Mouse (Mus musculus) lung, embryonic 15.5 days (tissue): Measurements from ENCODE around the gene Ceacam12. TPM values are rescaled to one million over a fixed set of nuclear protein-coding genes. Genes with fewer than 3 reads are reported as not detected.
"Not testable (repeated sequence)": the region's sequence is repeated elsewhere in the genome, so short reads cannot be mapped to it uniquely, and the experiment has no call there.

Experiments used
- ATAC-seq: fragments of 200-750 bp; cut with Nextera tagmentation; 2 replicates; pipeline ENCODE4 v1.8.0; 2017; ENCODE audit warnings: moderate number of reproducible peaks, borderline replicate concordance; ENCODE audit not compliant: low FRiP score, low TSS enrichment; ENCODE audit errors: extremely low read depth
- H3K27ac ChIP-seq: fragments of 300-500 bp; sonication (generic); 2 replicates; pipeline ENCODE4 v1.5.1; 2015; ENCODE audit warnings: moderate library complexity, mild to moderate bottlenecking, inconsistent platforms
- H3K27me3 ChIP-seq: fragments of 300-500 bp; sonication (generic); 2 replicates; pipeline ENCODE4 v1.6.1; 2015; ENCODE audit warnings: inconsistent platforms
- H3K36me3 ChIP-seq: fragments of 300-500 bp; sonication (generic); 2 replicates; pipeline ENCODE4 v1.6.1; 2015; ENCODE audit warnings: inconsistent platforms
- H3K4me1 ChIP-seq: fragments of 300-500 bp; sonication (generic); 2 replicates; pipeline ENCODE4 v1.6.1; 2015; ENCODE audit warnings: inconsistent platforms
- H3K4me2 ChIP-seq: fragments of 300-500 bp; sonication (generic); 2 replicates; pipeline ENCODE4 v1.6.1; 2015; ENCODE audit warnings: inconsistent platforms, mild to moderate bottlenecking, moderate library complexity
- H3K4me3 ChIP-seq: fragments of 300-500 bp; sonication (generic); 2 replicates; pipeline ENCODE4 v1.5.1; 2015; ENCODE audit warnings: mild to moderate bottlenecking, inconsistent platforms
- H3K9ac ChIP-seq: fragments of 300-500 bp; sonication (generic); 2 replicates; pipeline ENCODE4 v1.6.1; 2015; ENCODE audit warnings: inconsistent platforms
- H3K9me3 ChIP-seq: fragments of 300-500 bp; sonication (generic); 2 replicates; pipeline ENCODE4 v1.6.1; 2016; ENCODE audit warnings: inconsistent platforms
- WGBS: fragments of 180-500 bp; shearing (Covaris S2); methylation state at CpG from one replicate; pipeline ENCODE4 v1.1.7; 2015; 5-methylcytosine and 5-hydroxymethylcytosine counted together
- microRNA-seq: library from miRNA; unstranded; fragments of <30 nt; microRNA quantifications from one replicate; pipeline ENCODE4, GENCODE M21; 2016
- polyA plus RNA-seq: library from polyadenylated mRNA; unstranded; fragments of >200 nt; fragmentation: Nextera tagmentation; extraction: Ambion mirVana; gene quantifications from 2 replicates; pipeline ENCODE4 v1.2.1, GENCODE M21; 2015

Gene Ceacam12
- polyA plus RNA-seq = not detected in 2 replicates

DNA sequence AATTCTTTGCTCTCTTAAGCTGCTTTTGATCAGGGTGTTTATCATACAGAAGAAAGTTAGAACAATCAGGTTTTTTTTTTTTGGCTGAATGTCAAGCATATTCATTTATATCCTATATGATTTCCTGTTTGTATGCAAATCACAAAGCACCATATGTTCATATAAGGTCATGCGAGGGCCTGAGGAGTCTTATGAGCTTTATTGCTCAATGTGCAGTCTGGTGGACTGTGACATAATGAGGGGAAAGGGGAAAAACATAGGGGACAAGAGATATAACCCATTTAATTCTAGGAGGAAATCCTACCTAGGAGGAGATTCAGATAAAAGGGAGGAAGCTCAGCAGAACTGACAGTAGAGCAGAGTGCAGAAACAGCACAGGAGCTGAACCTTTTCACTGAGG, at the start of gene Ceacam12:
Ceacam12 (plus strand) TSS at position 301 of the 400 bp plus-strand sequence.
- Histone ChIP-seq H3K4me1 (no peaks in the 10 kb centered on the region), H3K4me2 (no peak within 1 kb of the TSS), H3K9me3 (no peaks in the 10 kb centered on the region), H3K36me3 (no peaks in the 10 kb centered on the region), H3K27me3 (no peaks in the 10 kb centered on the region), H3K9ac (no peak within 1 kb of the TSS), H3K27ac (no peak within 1 kb of the TSS), H3K4me3 (no peak within 1 kb of the TSS)
- ATAC-seq = no peak
- 77% methylated on average over 1 of the region's 1 CpGs for WGBS

DNA sequence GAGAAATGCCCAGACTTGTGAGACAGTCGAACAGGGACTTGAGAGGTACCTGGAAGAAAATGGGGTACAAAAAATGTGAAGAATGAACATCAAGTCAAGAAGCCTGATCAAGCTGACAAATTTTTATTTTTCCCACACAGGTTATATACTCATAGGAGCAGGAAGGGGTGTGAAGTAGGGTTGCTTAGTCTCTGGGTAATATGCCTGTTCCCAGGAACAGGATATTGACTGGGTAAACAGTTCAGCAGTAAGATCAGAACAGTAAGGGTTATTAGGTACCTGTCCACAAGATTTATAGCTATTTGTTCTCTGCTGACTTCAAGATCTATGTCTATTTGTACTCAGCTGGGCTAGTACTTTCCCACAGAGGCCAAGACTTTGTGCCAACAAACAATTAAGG, 8.1 kb downstream of the Ceacam12 start:
- 58% methylated on average over 1 of the region's 1 CpGs for WGBS
- not testable (repeated sequence) for H3K9me3 ChIP-seq, H3K9ac ChIP-seq, ATAC-seq, H3K4me2 ChIP-seq, H3K36me3 ChIP-seq, H3K27me3 ChIP-seq, H3K27ac ChIP-seq, H3K4me1 ChIP-seq, H3K4me3 ChIP-seq

DNA sequence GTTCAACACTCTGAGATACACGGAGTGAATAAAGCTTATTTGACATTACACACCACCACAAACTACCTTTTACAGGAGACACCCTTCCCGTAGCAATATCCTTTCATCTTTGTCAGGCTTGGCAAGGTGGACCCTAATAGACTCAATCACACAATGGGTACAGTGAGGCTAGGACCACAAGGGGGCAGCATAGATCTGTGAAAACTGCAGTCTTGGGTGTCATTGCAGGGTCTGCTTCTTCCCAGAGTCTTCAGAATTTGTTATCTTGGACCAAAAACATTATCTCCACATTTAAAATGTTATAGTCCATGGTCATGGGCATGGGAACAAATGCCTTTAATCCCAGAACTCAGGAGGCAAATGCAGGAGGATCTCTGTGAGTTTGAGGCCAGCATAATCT, 35.1 kb downstream of the Ceacam12 start:
- Histone ChIP-seq H3K36me3 (no peaks in the 10 kb centered on the region), H3K4me2 (no peak overlapping the region), H3K27me3 (no peaks in the 10 kb centered on the region), H3K4me3 (no peak overlapping the region), H3K9me3 (no peaks in the 10 kb centered on the region; the same call in 1 of the 2 replicates), H3K4me1 (no peaks in the 10 kb centered on the region), H3K9ac (no peak overlapping the region), H3K27ac (no peak overlapping the region)
- WGBS = 40% methylated on average over 2 of the region's 2 CpGs
- no peak for ATAC-seq

Small RNA genes lying within 50 kb of the gene (microRNA-seq; reads per million reads assigned to microRNA genes)
- not detected for gene Gm22414

Other genes starting within 250 kb of the Ceacam12 start
- not detected in 2 replicates for gene Gm5155, start 194.2 kb upstream of the Ceacam12 start, polyA plus RNA-seq
- not detected in 2 replicates for gene Ceacam11, start 93.8 kb upstream of the Ceacam12 start, polyA plus RNA-seq
- gene Ceacam13, start 56.0 kb upstream of the Ceacam12 start, polyA plus RNA-seq = not detected in 2 replicates
- gene Igfl3, start 110.6 kb downstream of the Ceacam12 start, polyA plus RNA-seq = not detected in 2 replicates
- not detected in 2 replicates for gene Mill1, start 179.4 kb downstream of the Ceacam12 start, polyA plus RNA-seq